Mouse (Mus musculus) right cerebral cortex, adult 18-20 months (tissue): ENCODE measurements at regions not wholly inside any gene's neighbourhood (a gene's known extent, or its start where the extent isn't known, plus 50 kb on each side); places are given as distances from the start of the nearest gene placed in this dataset.

Source experiments
- DNase-seq: peaks from one replicate; pipeline ENCODE4 v3.0.0; 2022; ENCODE audit warnings: mixed read lengths

DNA sequence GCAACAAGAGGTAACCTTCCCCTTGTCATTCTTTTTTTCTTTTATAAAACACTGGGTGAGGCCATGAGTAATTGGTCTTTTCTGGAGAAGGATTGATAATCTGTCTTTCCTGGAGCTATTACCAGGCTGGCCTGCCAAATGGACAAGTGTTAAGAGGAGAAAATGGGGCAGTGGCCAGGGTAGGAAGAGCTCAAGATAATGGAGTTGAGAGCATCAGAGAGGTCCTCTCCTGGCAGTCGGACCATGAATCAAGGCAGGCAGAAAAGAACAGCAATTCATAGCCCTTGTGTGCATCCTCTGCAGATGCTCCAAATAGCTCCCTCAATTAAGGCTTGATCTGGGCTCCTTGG, 208.2 kb downstream of the Rpl10-ps3 start:
- no peak for DNase-seq

DNA sequence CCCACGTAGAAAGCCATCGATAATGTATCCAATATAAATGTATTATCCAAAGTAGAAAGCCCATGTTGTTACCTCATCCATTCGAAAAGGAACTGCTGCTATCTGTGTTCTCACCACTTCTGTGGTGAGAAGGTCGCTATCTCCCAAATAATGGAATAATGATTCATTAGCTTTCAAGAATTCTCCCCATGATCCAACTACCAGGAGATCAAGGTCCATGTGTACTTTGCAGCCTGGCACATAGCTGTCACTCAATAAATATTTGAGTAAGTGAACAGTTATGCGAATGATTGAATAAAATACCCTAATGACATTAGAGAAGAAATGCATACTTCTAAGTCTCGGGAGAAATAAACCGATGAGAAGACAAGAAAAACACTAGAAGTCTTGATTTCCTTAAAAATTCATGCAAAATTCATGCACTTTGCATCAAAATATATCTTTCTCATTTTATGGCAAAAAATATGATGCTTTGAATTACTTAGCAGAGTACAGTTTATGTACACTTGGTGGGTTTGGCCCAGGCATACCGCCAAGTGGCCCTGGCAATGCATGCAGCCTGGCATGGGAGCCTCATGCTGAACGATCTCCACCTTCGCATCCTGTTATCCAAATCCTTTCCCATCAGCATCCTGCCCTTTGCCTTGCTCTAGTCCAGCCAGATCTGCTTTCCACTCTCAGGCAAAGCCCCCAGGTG, 208.7 kb downstream of the Rpl10-ps3 start:
- DNase-seq: no peak

DNA sequence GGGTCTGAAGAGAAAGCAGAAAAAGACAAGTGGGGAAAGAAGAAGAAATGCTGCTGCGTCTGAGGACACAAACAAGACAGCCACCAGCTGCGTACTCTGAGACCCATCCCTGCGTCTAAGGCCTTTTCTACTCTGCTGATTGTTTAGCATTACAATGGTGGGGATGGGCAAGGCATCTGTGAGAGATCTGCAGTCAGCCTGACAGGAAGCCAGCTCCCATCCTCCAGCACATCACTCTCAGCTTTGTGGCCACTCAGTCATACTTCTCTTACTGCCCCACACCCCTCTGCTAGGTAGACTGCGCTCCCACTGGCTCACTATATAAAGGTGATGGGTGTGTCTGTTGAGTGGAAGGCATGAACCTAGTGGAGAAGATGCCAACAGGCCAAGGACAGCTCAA, 220.5 kb downstream of the Rpl10-ps3 start:
- no peak for DNase-seq

DNA sequence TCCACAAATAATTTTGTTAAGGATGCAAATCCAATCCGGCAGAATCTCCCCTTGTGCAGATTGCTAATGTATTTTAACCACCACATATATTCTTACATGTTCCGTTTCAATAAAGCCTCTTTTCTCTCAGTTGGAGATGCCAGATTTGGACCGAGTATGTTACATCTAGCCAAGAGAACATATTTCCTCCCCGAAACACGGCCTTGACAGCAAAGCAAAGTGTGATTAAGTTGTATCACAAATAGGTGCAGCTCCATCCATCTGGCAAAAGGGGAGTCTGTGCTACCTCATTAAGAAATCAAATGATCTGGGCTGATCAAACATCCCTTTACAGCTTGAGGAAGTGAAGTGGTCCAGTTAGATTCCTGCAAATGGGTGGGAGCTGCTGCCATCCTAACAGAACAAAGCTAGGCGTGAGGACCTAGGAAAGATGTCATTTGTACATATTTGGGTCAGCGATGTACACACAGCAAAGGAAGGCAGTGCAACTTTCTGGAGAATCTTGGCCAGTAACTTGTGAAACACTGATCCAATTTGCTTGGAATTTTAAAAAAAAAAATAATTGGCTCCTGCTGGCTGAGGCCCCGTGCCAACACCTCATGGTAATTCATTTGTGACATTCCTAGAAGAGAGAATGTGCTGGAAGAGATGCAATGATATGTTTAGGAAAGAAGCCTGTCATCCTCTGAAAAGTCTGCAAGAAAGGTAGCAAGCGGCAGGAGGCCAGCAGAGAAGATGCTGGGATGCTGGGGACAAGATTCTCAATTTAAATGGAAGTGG, 223.8 kb downstream of the Rpl10-ps3 start:
- no peak for DNase-seq

DNA sequence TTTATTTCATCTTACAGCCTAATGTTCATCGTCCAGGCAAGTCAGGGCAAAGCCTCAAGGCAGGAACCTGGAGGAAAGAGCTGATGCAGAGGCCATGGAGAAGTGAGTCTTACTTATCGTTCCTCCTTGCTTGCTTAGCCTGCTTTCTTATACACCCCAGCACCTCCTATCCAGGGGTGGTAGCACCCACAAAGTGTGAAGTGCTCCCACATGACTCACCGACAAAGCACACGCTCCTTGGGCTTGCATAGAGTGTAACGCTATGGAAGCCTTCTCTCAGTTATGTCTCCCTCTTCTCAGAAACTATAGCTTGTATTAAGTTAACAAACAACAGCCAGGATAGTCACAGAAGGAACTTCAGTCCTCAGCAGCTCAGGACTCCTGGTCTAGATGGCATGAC, 225.4 kb downstream of the Rpl10-ps3 start:
- peak; percentile 29 for DNase-seq

DNA sequence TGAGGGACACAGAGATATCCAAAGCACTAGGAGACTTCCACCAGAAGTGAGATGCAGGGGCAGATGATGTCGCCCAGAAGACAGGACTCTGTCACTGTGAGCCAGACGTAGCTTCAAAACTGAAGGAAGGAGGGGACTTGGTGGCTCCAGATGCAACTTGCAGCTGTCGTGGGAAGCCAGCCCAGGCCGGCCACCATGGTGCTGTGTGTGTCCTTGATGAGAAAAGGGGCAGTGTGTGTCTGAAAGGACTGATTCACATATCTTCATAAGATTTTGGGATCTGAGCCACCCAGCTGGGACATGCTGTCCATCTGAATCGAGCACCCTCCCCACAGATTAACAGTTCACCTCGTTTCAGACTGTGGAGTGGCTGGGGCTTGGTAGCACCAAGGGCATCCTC, 226.2 kb downstream of the Rpl10-ps3 start:
- peak; percentile 32 for DNase-seq

DNA sequence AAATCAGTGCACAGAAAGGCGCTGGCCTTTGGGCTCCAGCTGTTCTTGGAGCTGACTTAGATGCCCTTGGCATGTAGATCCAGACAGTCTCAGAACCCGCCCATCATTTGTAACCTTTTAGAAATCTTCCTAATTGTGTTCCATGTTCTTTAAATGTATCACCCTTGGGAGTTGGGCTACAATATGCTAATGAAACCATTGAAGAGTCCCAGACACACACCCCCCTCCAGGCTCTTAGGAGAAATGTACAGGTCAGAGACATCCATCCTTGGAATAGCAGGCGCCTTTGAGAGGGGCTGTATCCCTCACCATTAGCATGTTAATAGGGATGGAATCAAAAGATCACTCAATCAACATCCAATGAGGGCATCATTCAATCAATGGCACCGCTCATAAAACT, 238.2 kb downstream of the Rpl10-ps3 start:
- DNase-seq: no peak

DNA sequence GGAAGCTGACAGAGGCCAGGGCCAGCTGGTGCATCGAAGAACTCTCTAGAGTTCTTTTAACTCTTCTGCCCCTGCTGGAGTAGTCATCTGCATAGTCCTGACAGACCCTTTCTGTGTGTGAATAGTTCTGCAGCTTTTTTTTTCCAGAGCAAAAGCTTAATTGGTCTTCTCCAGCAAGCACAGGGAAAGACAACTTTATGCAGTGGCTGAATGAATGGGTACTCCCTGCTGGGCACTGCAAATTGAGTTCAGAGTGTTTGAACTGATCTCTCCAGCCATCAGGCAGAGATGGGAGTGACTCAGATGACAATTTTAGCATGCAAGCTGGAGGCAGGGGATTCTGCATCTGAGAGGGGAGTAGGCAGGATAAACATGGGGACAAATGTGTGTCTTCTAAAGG, 242.0 kb downstream of the Rpl10-ps3 start:
- DNase-seq: no peak

DNA sequence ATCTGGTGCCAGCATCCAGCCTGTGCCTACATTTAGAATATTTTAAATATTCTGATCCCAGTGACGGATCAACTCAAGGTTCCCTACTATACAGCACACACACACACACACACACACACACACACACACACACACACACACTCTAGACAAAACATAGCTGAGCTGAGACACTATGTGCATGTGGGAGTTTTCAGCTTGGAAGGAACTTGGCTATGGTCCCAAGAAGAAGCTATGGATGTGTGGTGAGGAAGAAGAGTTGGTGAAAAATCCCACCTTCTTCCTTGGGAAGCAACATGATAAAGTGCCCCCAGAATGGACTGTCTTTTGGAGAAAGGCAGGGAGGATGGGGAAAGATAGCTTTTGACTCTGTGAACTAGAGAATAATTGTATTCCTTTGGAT, 243.7 kb downstream of the Rpl10-ps3 start:
- DNase-seq: no peak

DNA sequence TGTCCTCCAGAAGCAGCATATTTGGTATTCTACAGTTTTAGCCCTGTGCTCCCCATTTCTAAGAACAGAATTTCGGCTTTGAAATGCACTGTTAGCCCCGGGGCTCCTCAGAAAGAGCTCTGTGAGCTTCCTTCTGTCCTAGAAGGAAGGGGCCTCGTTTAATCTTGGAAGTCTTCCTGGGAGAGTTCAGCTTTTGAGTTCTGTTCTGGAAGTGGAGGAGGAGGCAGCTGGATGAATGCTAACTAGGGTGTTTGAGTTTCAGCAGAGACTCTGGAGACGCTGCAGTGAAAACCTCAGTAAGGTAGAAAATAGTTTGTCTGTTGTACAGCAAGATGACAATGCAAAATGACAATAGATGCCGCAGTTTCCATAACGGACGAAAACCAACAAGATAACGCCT, 253.8 kb downstream of the Rpl10-ps3 start:
- DNase-seq: peak; percentile 36

DNA sequence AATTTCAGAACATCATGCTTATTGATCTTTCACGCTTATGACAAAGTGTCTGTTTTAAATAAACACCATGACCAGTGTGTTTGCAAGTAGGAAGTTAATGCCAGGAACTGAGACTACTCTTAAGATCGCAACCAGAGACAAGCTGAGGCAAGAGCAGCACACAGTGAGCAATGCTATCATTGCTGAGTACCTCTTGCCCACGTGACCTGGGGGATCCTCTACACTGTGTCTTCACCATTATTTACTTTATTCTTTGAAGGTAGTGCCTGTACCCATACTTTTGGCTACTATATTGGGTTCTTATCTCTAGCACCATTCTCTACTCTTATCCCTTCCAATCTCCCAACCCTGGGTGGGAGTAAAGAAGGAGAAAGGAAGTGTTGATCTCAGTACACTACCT, 254.9 kb downstream of the Rpl10-ps3 start:
- DNase-seq: no peak

DNA sequence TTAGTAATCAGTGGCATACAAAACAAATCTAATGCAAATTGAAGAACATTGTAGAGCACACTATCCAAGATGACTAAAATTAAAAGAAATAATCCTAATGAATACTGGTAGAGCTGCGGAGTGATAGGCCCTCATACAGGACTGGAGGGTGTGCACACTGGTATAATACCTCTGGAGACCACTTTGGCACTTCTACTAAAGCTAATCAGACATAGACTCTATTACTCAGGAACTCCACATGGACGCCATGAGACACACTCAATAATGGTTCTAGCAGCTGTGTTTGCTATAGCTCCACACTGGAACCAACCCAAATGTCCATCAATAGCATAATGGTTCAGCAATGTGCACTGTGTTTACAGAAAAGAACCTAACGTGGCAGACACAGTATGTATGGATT, 264.6 kb downstream of the Rpl10-ps3 start:
- DNase-seq: no peak

DNA sequence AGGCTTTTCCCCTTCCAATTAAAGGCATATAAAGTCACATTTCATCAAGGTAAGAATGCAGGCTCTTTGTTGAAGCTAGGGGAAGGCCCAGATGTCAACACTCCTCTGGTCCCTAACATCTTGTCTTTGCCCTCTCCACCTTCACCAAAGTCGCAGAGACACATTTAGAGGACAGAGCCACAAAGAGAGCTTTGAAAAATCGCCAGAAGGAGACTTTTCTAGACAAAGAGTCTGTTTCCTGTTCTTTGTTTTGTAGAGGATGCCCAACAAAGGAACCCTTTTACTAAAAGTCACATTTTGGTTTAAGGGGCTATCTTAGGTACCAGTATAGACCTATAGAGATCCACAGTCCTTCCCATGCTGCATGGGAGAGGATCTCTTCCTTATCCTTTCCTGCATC, 269.9 kb upstream of the Ncam1 start:
- no peak for DNase-seq

DNA sequence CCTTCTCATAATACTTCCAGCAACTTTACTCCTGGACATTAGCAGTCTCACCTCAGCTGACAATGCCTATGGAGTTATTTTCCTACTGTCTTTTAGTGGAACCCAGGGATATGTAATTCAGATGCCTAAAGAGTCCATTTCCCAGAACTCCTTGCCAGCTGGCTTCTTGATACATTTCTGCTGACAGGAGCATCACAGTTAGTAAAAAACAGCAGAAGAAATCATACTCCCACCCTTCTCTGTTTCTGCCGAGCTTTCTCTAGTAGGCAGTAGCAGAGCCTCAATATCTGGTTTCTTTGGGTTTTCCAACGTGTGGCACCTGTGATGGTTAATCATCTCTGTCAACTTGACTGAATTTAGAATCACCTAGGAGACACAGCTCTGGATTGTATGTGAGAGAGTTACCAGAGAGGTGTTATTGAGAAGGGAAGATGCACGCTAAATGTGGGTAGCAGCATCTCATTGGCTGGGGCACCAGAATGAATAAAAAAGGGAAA, 269.1 kb upstream of the Ncam1 start:
- peak; percentile 18 for DNase-seq

DNA sequence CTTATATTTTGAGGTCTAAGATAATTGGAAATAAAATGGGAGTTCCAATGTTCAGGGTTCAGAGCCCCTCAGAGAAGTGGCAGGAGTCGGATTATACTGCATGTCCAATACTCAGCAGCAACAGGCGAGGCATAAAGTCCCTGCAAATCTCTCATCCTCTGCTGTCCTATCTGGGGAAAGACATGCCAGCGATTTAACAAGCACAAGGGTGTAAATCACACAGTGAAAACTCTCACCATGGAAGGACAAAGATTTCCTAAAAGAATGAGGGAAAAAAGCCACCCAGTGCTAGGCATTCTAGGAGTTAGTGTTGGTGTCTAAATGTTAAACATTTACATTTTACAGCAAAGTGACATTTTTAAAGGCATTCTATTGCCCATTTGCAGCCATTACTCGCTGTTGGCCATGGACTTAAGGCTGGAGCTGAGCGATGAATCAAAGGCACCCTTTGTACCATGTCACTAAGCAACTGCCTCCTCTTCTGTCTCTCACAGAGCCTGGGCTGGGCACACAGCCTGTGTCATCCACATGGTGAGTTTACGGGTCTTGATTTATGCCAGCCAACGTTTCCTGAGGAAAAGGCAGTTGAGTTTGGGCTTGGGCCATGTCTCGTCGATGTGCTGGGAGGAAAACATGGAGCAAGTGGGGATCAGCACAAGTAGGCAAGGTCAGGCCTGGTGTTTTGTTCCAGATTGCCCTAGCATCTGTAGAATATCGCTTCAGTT, 265.9 kb upstream of the Ncam1 start:
- DNase-seq: peak; percentile 21

DNA sequence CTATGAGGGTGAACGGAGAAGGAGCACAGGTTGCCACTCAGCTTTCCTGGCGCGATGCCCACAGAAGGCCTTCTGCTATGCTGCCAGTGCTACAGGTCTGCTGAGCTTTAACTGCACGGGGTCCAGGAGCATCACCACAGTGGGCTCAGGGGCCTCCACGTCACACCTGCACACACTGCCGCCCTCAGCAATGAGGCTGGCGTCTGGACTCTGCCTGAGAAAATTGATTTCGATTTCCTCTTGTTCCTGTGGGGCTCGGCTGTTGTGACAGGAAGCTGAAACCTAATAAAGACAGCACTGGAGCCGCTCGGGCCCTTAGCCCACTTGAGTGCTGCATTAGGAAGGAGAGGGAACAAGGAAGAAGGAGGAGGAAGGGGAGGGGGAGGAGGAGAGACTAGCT, 239.5 kb upstream of the Ncam1 start:
- no peak for DNase-seq

DNA sequence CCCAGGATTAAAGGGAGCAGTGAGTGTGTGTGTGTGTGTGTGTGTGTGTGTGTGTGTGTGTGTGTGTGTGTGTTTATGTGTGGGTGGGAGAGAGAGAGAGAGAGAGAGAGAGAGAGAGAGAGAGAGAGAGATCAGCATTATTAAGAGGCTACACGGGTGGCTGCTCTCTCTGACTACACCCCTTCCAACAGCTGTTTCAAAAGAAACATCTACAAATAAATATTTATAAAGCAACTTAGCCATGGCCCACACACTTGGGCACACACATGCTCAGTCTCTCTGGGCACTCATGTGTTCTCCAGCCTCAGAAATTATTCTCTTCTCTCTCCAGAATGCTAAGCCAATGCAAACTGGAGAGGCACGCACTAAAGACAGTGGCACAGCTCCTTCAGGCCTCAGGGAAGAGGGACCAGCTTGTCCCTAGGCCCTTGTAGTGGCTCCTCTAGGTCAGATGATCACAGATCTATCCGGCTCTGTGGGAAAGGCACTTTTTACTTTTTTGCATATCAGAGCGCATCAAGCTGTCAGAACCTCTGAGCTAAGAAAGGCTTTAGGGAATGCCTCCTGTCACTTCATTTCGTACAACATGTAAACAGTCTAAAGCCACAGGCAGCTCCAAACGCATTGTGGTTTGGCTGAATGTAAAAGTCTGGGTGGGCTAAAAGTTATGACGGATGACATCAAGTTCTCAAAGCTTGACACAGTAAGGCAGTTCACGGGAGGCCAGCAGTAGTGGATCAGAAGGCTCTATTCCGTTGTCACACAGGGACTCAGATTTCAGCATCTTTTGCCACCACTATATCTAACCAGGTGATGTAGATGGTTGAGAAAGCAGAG, 233.8 kb upstream of the Ncam1 start:
- no peak for DNase-seq

DNA sequence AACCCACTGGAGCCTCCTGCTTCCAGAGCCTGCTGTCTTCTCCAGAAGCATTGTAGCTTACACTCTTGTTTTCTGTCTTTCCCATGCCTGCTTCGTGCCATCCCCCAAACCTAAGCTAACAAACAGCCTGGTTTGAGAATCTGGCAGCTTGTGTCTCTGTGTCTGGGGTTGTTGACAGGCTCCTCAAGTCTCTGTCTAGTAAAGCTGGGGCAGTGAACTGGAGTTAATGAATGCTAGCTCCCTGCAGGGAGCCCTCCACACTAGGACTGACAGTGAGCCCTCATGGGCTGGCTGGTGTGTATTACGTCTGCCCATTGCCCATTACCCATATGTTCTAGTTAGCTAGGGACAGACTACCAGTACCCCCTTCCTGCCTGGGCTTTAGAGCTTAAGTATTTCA, 232.6 kb upstream of the Ncam1 start:
- no peak for DNase-seq

DNA sequence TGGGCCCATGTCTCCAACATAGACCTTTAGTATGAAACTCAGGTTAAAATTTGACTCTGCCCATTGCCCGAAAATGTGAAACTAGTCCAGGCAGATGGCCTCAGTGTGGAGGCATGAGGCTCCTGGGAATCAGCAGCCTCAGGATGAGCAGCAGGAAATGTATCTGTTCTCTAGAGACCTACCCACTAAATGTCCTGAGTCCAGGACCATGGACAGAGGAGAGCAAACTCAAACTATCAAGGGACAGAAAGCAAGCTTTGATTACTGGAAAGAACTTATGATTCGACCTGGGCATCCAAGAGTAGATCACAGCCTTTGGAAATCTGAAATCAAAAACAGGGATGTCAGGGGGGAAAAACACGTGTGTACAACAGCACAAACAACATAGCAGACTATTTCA, 230.3 kb upstream of the Ncam1 start:
- no peak for DNase-seq

DNA sequence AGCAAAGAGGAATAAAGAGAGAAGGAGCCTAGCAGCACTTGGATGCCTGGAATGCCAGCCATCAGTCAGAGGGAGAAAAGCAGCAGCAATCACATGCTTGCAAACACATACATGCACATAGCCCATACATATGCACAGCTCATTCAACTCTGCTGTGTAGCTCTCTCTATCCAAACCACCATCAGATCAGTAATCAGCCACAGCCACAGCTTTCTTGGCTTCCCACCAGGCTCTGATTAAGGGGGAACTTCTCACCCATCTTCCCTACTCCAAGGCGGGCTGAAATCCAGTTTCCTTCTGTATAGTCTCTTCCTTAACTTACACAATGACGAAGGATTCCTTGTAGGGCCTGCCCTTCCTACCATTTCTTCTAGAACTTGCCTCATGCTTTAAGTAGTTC, 229.8 kb upstream of the Ncam1 start:
- DNase-seq: no peak

DNA sequence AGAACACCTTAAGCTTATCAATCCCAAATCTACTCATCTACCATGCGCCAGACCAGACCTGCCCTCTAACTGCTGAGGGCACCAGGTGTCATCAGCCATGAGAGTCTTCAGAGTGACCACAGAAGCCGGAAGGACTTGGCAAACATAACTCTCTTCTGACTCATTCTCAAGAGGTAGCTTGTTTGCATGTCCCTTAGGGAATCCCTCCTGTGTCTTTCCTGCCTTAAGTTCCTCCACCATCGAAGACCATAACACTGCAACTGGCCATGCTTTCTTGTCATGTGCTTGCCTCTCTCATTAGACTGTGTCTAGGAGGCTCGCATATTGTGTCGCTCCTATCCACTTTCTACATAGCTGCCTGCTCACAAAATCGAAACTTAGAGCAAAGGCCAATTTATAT, 226.1 kb upstream of the Ncam1 start:
- DNase-seq: no peak

DNA sequence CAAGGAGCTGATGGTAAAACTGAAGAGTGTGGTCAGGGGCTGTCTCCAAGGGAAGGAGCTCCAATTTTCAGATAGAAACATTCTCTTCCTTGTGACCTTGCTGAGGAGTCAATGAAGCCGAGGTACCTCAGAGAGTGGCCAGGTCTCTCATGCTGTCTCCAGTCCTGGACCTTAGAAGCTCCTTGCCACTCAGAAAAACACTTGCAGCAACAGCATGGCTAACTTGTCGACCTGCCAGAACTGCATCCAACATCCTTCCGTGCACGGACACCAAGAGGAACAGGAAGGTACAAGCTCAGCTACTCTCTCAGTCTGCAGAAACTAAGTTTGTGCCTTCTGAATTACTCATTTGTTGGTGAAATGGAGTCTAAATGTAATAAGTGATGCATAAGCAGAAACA, 214.9 kb upstream of the Ncam1 start:
- DNase-seq: no peak
